Mouse (Mus musculus): Measurements from ENCODE around the gene Zg16.

Gene Zg16

DNA sequence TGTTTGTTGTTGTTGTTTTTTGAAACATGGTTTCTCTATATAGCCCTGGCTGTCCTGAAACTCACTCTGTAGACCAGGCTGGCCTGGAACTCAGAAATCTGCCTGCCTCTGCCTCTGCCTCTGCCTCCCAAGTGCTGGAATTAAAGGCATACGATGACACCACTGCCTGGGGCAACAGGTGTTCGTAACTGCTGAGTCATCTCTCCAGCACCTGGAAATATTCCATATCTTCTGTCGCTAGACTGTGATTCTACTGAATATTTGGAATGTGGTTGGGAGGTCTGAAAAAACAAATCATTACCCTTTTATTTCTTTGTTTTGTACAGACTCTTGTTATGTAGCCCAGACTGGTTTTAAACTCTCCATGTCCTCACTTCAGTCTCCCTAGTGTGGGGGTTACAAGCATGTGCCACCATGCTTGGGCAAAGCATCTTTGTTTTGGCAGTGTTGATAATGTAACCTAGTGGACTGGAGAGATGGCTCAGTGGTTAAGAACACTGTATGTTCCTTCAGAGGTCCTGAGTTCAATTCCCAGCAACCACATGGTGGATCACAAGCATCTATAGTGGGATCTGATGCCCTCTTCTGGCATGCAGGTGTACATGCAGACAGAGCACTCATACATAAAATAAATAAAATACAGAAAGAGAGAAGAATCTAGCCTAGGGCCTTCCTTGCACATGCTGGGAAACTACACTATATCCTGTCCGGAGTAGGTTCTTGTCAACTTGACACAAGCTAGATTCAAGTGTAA lies 82.8 kb downstream of the Zg16 start:
- DNase-seq (ENCODE audit: low spot score) = no peak

DNA sequence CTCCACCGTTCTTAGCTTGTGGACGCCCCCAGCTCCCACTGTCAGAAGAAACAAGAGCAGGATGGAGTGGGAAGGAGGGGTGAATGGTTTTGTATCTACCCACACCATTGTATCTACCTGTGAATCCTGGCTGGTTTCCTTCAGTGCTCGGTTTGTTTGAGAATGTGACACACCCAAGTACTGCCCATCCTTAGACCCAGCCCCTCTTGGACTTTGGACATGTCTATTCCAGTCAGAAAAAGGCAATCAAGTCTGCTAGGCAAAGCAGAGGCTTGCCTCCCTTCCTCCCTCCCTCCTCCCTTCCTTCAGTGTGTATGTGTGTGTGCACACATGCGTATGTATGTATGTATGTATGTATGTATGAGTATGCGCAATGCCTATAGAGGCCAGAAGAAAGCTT lies 83.5 kb downstream of the Zg16 start:
- no peak for DNase-seq (ENCODE audit: low spot score)
